In genomic region chr4:133211751-133212561, GRCm38 (mm10) we compare ENCODE assay signal across 8 mouse cellular contexts. TPM values are rescaled to one million over a fixed set of nuclear protein-coding genes. Genes with fewer than 3 reads are reported as not detected.
DNase-seq lines count a peak whose midpoint lies in the region; ATAC-seq and TF ChIP-seq lines count a peak whose summit lies in the region.

Gene Cd164l2 (plus strand): TSS chr4:133212131.
Gene Gpr3 (minus strand): TSS chr4:133212536.

- H3K9ac ChIP-seq in hindbrain, embryonic 14.5 days, result peak within 1 kb of the TSS; percentile 71
- peak within 1 kb of the TSS; percentile 76 for H3K9ac ChIP-seq in midbrain, postnatal 0 days (replicated peaks; ENCODE audit: low read length, poor library complexity, severe bottlenecking)

- H3K27ac ChIP-seq in spleen, adult 2 months (ENCODE audit: insufficient read depth, low read length), result no peak within 1 kb of the TSS
- no peak within 1 kb of the TSS for H3K27ac ChIP-seq in hindbrain, embryonic 14.5 days
- no peak within 1 kb of the TSS for H3K27ac ChIP-seq in midbrain, postnatal 0 days (ENCODE audit: low read depth, low read length)

- no peak for ATAC-seq in erythroblast, adult 5-6 weeks (replicated peaks; ENCODE audit: low FRiP score, poor library complexity, severe bottlenecking)
- ATAC-seq in hindbrain, embryonic 14.5 days (ENCODE audit: low FRiP score), result peak; percentile 59
- peak; percentile 52 for ATAC-seq in midbrain, postnatal 0 days (ENCODE audit: low FRiP score)

- no peak for TF ChIP-seq CTCF in spleen, adult 2 months (IDR thresholded peaks at IDR 0.05; ENCODE audit: extremely low read depth, insufficient read depth, insufficient read length, insufficient replicate concordance)
- no peak for TF ChIP-seq CTCF in midbrain, postnatal 0 days (IDR thresholded peaks at IDR 0.05)

- peaks cover 65% of the 10 kb centered on the region for H3K27me3 ChIP-seq in erythroblast, embryonic 14.5 days (ENCODE audit: control insufficient read depth)
- H3K27me3 ChIP-seq in spleen, adult 2 months (ENCODE audit: control insufficient read depth, insufficient read depth, low read length), result peaks cover 6% of the 10 kb centered on the region
- peaks cover 33% of the 10 kb centered on the region for H3K27me3 ChIP-seq in hindbrain, embryonic 14.5 days (ENCODE audit: control insufficient read depth, insufficient read depth, low read length)
- no peaks in the 10 kb centered on the region; the same call in 1 of the 2 replicates for H3K27me3 ChIP-seq in midbrain, postnatal 0 days (ENCODE audit: insufficient read depth, low read length)

- WGBS in spleen, adult 2 months, result 7% methylated on average over 52 of the region's 52 CpGs
- WGBS in hindbrain, embryonic 14.5 days, result 3% methylated on average over 50 of the region's 52 CpGs
- WGBS in midbrain, postnatal 0 days, result 2% methylated on average over 47 of the region's 52 CpGs

- H3K4me2 ChIP-seq in hindbrain, embryonic 14.5 days (replicated peaks), result peak within 1 kb of the TSS; percentile 99
- H3K4me2 ChIP-seq in midbrain, postnatal 0 days (ENCODE audit: low read depth, low read length, poor library complexity, severe bottlenecking), result peak within 1 kb of the TSS; percentile 96

- H3K9me3 ChIP-seq in erythroblast, embryonic 14.5 days (ENCODE audit: control insufficient read depth, low read length), result peaks cover 2% of the 10 kb centered on the region; the same call in 1 of the 2 replicates
- H3K9me3 ChIP-seq in hindbrain, embryonic 14.5 days (ENCODE audit: control insufficient read depth, low read length), result no peaks in the 10 kb centered on the region
- H3K9me3 ChIP-seq in midbrain, postnatal 0 days (ENCODE audit: low read length), result no peaks in the 10 kb centered on the region

- H3K36me3 ChIP-seq in erythroblast, embryonic 14.5 days (ENCODE audit: control insufficient read depth), result no peaks in the 10 kb centered on the region
- no peaks in the 10 kb centered on the region for H3K36me3 ChIP-seq in spleen, adult 2 months (ENCODE audit: control insufficient read depth, insufficient read depth, low read length)
- no peaks in the 10 kb centered on the region for H3K36me3 ChIP-seq in hindbrain, embryonic 14.5 days (replicated peaks; ENCODE audit: control insufficient read depth, insufficient read depth)
- H3K36me3 ChIP-seq in midbrain, postnatal 0 days (ENCODE audit: insufficient read depth, low read length), result no peaks in the 10 kb centered on the region

- H3K4me1 ChIP-seq in erythroblast, embryonic 14.5 days (ENCODE audit: control insufficient read depth), result peaks cover 17% of the 10 kb centered on the region
- H3K4me1 ChIP-seq in spleen, adult 2 months (ENCODE audit: control insufficient read depth, insufficient read depth, insufficient read length), result 0 out of 2 replicates have a peak, but pooled peaks cover 4% of the 10 kb centered on the region
- H3K4me1 ChIP-seq in hindbrain, embryonic 14.5 days (replicated peaks; ENCODE audit: control insufficient read depth, insufficient read depth, low read length), result peaks cover 11% of the 10 kb centered on the region; the same call in 1 of the 2 replicates
- H3K4me1 ChIP-seq in midbrain, postnatal 0 days (ENCODE audit: insufficient read depth, low read length), result peaks cover 11% of the 10 kb centered on the region; the same call in 1 of the 2 replicates

- no peak for TF ChIP-seq POLR2A in spleen, adult 2 months (IDR thresholded peaks at IDR 0.05; ENCODE audit: low read depth, low read length)

- H3K4me3 ChIP-seq in erythroblast, embryonic 14.5 days (replicated peaks), result peak within 1 kb of the TSS; percentile 55
- H3K4me3 ChIP-seq in spleen, adult 2 months (ENCODE audit: extremely low read depth, insufficient read depth, insufficient read length), result peak within 1 kb of the TSS; percentile 46
- H3K4me3 ChIP-seq in hindbrain, embryonic 14.5 days (replicated peaks; ENCODE audit: low read length), result peak within 1 kb of the TSS; percentile 71
- H3K4me3 ChIP-seq in midbrain, postnatal 0 days (ENCODE audit: low read depth, low read length), result peak within 1 kb of the TSS; percentile 74

- no peak for DNase-seq in spleen, adult 2 months (ENCODE audit: low read depth in 1 of 2, low spot score in 2 of 2)
- no peak for DNase-seq in spleen, adult 12 weeks (ENCODE audit: low spot score)
- no peak for DNase-seq in hindbrain, embryonic 14.5 days (ENCODE audit: low spot score)
- no peak for DNase-seq in midbrain, postnatal 0 days (ENCODE audit: low spot score)
- DNase-seq in adrenal gland, adult (ENCODE audit: inconsistent age in 2 of 2, low spot score in 1 of 2), result no peak
- no peak for DNase-seq in adrenal gland, postnatal 25 days

RNA-seq across cellular contexts. Expression of gene Cd164l2, which starts in this region (rescaled TPM):
- not detected in 2 replicates for polyA plus RNA-seq in erythroblast, embryonic 14.5 days (2012)
- not detected in 2 replicates for total RNA-seq in erythroblast, adult 5-6 weeks (2015; ENCODE audit: low replicate concordance)
- not detected in 2 replicates for total RNA-seq in erythroblast, adult 5-6 weeks (2017; ENCODE audit: low replicate concordance)
- 0.19 and 0.54 TPM in 2 replicates for polyA plus RNA-seq in spleen, adult 2 months (2012; rRNA removed)
- 2.2 TPM in 2 replicates for polyA plus RNA-seq in hindbrain, embryonic 14.5 days (2014; fragmentation: Nextera tagmentation; extraction: Ambion mirVana)
- total RNA-seq in midbrain, postnatal 0 days (2014; rRNA removed), result 3.9 and 5.9 TPM in 2 replicates
- 10.6 and 11.0 TPM in 2 replicates for polyA plus RNA-seq in midbrain, postnatal 0 days (2015; fragmentation: Nextera tagmentation; extraction: Ambion mirVana)
- 1.4 and 1.5 TPM in 2 replicates for total RNA-seq in adrenal gland, postnatal 25 days (2021)

RNA-seq across cellular contexts. Expression of gene Gpr3, which starts in this region (rescaled TPM):
- polyA plus RNA-seq in erythroblast, embryonic 14.5 days (2012), result not detected in 2 replicates
- total RNA-seq in erythroblast, adult 5-6 weeks (2015; ENCODE audit: low replicate concordance), result not detected in 2 replicates
- not detected in 2 replicates for total RNA-seq in erythroblast, adult 5-6 weeks (2017; ENCODE audit: low replicate concordance)
- polyA plus RNA-seq in spleen, adult 2 months (2012; rRNA removed), result 0.02 TPM in 1 of 2 replicates, not detected in the other
- polyA plus RNA-seq in hindbrain, embryonic 14.5 days (2014; fragmentation: Nextera tagmentation; extraction: Ambion mirVana), result 1.5 and 2.3 TPM in 2 replicates
- total RNA-seq in midbrain, postnatal 0 days (2014; rRNA removed), result 3.2 and 10.8 TPM in 2 replicates
- 3.9 and 4.5 TPM in 2 replicates for polyA plus RNA-seq in midbrain, postnatal 0 days (2015; fragmentation: Nextera tagmentation; extraction: Ambion mirVana)
- total RNA-seq in adrenal gland, postnatal 25 days (2021), result not detected in 2 replicates
